Mouse (Mus musculus): Measurements from ENCODE around the gene Bahcc1. TPM values are rescaled to one million over a fixed set of nuclear protein-coding genes. Genes with fewer than 3 reads are reported as not detected.

Bahcc1 gene
- total and polyA plus RNA-seq, 2 experiments from 2014 or later: 9.5 to 49.8 TPM

- no peak for TF ChIP-seq CTCF (IDR thresholded peaks at IDR 0.05)
- Histone ChIP-seq H3K27me3 (ENCODE audit: insufficient read depth, low read length) (no peaks in the 10 kb centered on the region), H3K27ac (ENCODE audit: low read depth, low read length) (no peak overlapping the region; the same call in 1 of the 2 replicates), H3K4me3 (ENCODE audit: low read depth, low read length) (no peak overlapping the region), H3K9me3 (ENCODE audit: low read length) (no peaks in the 10 kb centered on the region), H3K4me1 (ENCODE audit: insufficient read depth, low read length) (peaks cover 21% of the 10 kb centered on the region; the same call in 1 of the 2 replicates), H3K4me2 (ENCODE audit: low read depth, low read length, poor library complexity, severe bottlenecking) (no peak overlapping the region), H3K9ac (replicated peaks; ENCODE audit: low read length, poor library complexity, severe bottlenecking) (no peak overlapping the region), H3K36me3 (ENCODE audit: insufficient read depth, low read length) (no peaks in the 10 kb centered on the region)
- ATAC-seq (ENCODE audit: low FRiP score) (no peak), DNase-seq (ENCODE audit: low spot score) (no peak)
- WGBS: 61% methylated on average over 6 of the region's 6 CpGs
Observed at GRCm38 (mm10) chr11:120251950-120252308, 19.2 kb downstream of the Bahcc1 start.

DNA sequence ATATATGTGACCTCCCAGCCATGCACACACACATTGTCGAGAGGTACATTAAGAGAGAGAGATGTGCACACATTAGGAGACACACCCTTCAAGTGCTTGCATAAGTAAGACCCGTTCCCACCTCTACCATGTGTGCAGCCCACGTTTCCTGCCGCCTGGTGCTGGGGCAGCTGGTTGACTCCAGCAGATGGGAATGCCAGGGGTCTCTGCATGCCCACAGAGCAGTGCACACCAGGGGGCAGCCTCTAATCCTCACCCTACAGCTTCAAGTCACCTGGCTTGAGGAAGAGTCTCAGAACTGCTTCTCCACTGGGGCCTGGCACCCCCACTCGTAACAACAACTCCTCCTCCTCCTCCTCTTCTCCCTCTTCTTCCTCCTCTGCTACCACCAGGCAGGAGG, 19.7 kb downstream of the Bahcc1 start:
- H3K9ac ChIP-seq (replicated peaks; ENCODE audit: low read length, poor library complexity, severe bottlenecking): no peak overlapping the region
- H3K27ac ChIP-seq (ENCODE audit: low read depth, low read length): no peak overlapping the region
- H3K4me2 ChIP-seq (ENCODE audit: low read depth, low read length, poor library complexity, severe bottlenecking): no peak overlapping the region
- no peaks in the 10 kb centered on the region for H3K36me3 ChIP-seq (ENCODE audit: insufficient read depth, low read length)
- H3K4me1 ChIP-seq (ENCODE audit: insufficient read depth, low read length): peaks cover 26% of the 10 kb centered on the region
- ATAC-seq (ENCODE audit: low FRiP score) (no peak), DNase-seq (ENCODE audit: low spot score) (no peak)
- H3K27me3 ChIP-seq (ENCODE audit: insufficient read depth, low read length): no peaks in the 10 kb centered on the region
- no peak overlapping the region for H3K4me3 ChIP-seq (ENCODE audit: low read depth, low read length)
- TF ChIP-seq CTCF (IDR thresholded peaks at IDR 0.05): peak; percentile 31; the same call in 1 of the 2 replicates
- no peaks in the 10 kb centered on the region for H3K9me3 ChIP-seq (ENCODE audit: low read length)
- WGBS: 30% methylated on average over 5 of the region's 5 CpGs

DNA sequence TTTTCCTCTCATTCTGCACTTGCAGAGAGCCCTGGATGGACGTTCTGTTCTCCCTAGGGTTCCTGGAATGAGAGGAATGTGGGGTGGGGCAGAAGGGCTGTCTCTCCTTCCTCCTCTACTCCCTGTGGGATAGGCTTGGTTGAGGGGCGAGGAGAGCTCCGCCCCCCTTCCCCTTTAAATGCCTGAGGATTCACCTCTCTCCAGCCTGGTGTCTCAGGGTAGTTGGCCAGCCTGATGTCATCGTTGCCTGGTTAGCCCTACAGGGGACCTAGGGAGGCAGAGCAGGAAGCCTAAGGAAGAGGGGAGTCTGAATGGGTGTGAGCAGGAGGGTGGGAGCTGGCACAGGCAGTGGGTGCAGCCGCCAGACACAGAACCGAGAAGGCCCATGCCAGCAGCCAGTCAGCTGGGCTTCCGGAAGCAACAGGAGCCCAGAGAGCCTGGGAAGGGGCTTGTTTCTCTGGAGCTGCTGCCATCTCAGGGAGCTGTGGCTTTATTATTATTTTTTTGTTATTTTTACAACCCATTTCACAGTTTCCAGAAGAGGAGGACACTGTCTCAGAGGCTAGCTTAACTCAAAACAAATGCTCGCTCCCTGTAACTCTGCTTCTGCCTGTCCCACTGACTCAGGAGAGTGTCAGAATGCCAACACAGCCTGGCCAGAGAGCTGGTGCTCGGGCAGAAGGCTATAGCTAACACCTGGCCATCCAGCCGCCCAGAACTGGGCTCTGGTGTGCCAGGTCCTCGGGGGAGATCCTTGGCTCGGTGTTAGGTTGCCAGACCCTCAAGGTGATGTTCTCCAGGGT, 20.3 kb downstream of the Bahcc1 start:
- no peaks in the 10 kb centered on the region for H3K27me3 ChIP-seq (ENCODE audit: insufficient read depth, low read length)
- no peaks in the 10 kb centered on the region for H3K36me3 ChIP-seq (ENCODE audit: insufficient read depth, low read length)
- H3K4me2 ChIP-seq (ENCODE audit: low read depth, low read length, poor library complexity, severe bottlenecking): no peak overlapping the region
- H3K9me3 ChIP-seq (ENCODE audit: low read length): no peaks in the 10 kb centered on the region
- peaks cover 29% of the 10 kb centered on the region for H3K4me1 ChIP-seq (ENCODE audit: insufficient read depth, low read length)
- peak; percentile 53 for DNase-seq (ENCODE audit: low spot score)
- H3K4me3 ChIP-seq (ENCODE audit: low read depth, low read length): no peak overlapping the region
- no peak overlapping the region for H3K27ac ChIP-seq (ENCODE audit: low read depth, low read length)
- WGBS: 60% methylated on average over 12 of the region's 12 CpGs
- ATAC-seq (ENCODE audit: low FRiP score): no peak
- TF ChIP-seq CTCF (IDR thresholded peaks at IDR 0.05): no peak
- no peak overlapping the region for H3K9ac ChIP-seq (replicated peaks; ENCODE audit: low read length, poor library complexity, severe bottlenecking)

GRCm38 (mm10) chr11:120253646-120254315, 21.0 kb downstream of the Bahcc1 start:
- DNase-seq (ENCODE audit: low spot score) (no peak), ATAC-seq (ENCODE audit: low FRiP score) (no peak)
- H3K4me3 ChIP-seq (ENCODE audit: low read depth, low read length): no peak overlapping the region
- 82% methylated on average over 13 of the region's 13 CpGs for WGBS
- H3K9ac ChIP-seq (replicated peaks; ENCODE audit: low read length, poor library complexity, severe bottlenecking): no peak overlapping the region
- no peaks in the 10 kb centered on the region for H3K9me3 ChIP-seq (ENCODE audit: low read length)
- H3K4me2 ChIP-seq (ENCODE audit: low read depth, low read length, poor library complexity, severe bottlenecking): no peak overlapping the region
- H3K27me3 ChIP-seq (ENCODE audit: insufficient read depth, low read length): no peaks in the 10 kb centered on the region
- no peak for TF ChIP-seq CTCF (IDR thresholded peaks at IDR 0.05)
- no peak overlapping the region for H3K27ac ChIP-seq (ENCODE audit: low read depth, low read length)
- H3K36me3 ChIP-seq (ENCODE audit: insufficient read depth, low read length): no peaks in the 10 kb centered on the region
- peaks cover 29% of the 10 kb centered on the region for H3K4me1 ChIP-seq (ENCODE audit: insufficient read depth, low read length)

DNA sequence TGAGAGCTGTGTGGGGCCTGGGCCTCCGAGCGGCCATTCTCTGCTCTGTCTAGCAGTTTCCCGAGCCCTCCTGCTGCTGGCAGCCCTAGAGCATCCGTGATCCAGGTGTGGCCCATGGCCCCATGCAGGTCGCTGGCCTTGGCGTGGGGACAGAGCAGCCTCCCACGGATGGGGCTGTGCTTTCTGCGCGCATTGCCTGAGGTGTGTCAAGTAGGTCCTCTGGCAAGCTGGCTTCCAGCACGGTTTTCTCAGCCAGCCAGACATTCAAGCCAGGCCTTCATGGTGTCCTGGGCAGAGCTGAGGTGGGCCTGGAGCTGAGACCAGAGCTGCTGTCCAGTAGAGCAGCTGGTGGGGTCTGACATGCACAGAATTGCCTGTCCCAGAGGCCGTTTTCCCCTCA, 21.7 kb downstream of the Bahcc1 start:
- DNase-seq (ENCODE audit: low spot score): no peak
- H3K27ac ChIP-seq (ENCODE audit: low read depth, low read length): no peak overlapping the region
- no peak overlapping the region for H3K4me2 ChIP-seq (ENCODE audit: low read depth, low read length, poor library complexity, severe bottlenecking)
- WGBS: 72% methylated on average over 11 of the region's 11 CpGs
- no peak for TF ChIP-seq CTCF (IDR thresholded peaks at IDR 0.05)
- H3K36me3 ChIP-seq (ENCODE audit: insufficient read depth, low read length): peaks cover 5% of the 10 kb centered on the region; the same call in 1 of the 2 replicates
- no peak overlapping the region for H3K9ac ChIP-seq (replicated peaks; ENCODE audit: low read length, poor library complexity, severe bottlenecking)
- H3K9me3 ChIP-seq (ENCODE audit: low read length): no peaks in the 10 kb centered on the region
- H3K4me1 ChIP-seq (ENCODE audit: insufficient read depth, low read length): peaks cover 29% of the 10 kb centered on the region
- no peak for ATAC-seq (ENCODE audit: low FRiP score)
- no peaks in the 10 kb centered on the region for H3K27me3 ChIP-seq (ENCODE audit: insufficient read depth, low read length)
- no peak overlapping the region for H3K4me3 ChIP-seq (ENCODE audit: low read depth, low read length)

DNA sequence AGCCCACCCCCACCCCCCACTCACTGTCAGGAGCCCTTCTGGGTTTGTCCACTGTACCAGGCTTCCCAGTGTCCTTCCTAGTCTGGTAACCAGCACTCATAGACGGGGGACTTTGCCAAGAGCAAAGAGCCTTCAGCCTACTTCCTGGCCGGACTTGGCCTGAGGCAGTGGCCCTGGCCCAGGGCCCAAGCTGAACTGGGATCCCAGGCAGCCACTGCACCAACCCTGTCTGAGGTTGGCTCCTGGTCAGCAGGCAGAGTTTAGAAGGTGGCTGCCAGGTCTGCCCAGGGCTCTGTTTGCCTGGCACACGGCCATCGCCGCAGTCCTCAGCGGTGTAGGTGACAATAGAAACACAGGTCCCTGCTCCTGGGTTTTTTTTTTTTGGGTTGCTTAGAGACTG, 22.3 kb downstream of the Bahcc1 start:
- Histone ChIP-seq H3K4me2 (ENCODE audit: low read depth, low read length, poor library complexity, severe bottlenecking) (no peak overlapping the region), H3K9me3 (ENCODE audit: low read length) (no peaks in the 10 kb centered on the region), H3K4me3 (ENCODE audit: low read depth, low read length) (no peak overlapping the region), H3K4me1 (ENCODE audit: insufficient read depth, low read length) (peaks cover 32% of the 10 kb centered on the region), H3K27me3 (ENCODE audit: insufficient read depth, low read length) (no peaks in the 10 kb centered on the region), H3K27ac (ENCODE audit: low read depth, low read length) (0 out of 2 replicates have a peak overlapping the region, but pooled peaks have one; percentile 18), H3K9ac (replicated peaks; ENCODE audit: low read length, poor library complexity, severe bottlenecking) (no peak overlapping the region), H3K36me3 (ENCODE audit: insufficient read depth, low read length) (peaks cover 7% of the 10 kb centered on the region; the same call in 1 of the 2 replicates)
- ATAC-seq (ENCODE audit: low FRiP score) (0 out of 2 replicates have a peak, but pooled peaks have one; percentile 8), DNase-seq (ENCODE audit: low spot score) (peak; percentile 80)
- no peak for TF ChIP-seq CTCF (IDR thresholded peaks at IDR 0.05)
- 52% methylated on average over 6 of the region's 6 CpGs for WGBS
